Mouse (Mus musculus): ENCODE measurements around the gene Zfp654.

Gene Zfp654

DNA sequence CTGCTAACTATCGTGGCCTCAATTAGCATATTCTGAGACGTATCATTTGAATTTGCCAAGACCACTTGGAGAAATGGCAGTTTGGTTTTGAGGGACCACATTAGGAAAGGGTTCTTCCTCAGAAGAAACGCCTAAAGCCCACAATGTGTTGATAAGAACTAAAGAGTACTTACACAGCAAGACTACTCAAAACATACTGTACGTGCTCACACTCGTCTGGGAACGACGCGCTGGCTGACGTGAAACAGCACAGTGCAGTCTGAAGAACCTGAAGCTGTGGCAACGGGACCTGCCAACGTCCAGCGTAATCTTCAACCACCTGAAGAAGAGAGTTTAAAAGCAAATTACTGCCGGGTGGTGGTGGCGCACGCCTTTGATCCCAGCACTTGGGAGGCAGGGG lies 21.2 kb downstream of the Zfp654 start:
- TF ChIP-seq GATA4 (IDR thresholded peaks at IDR 0.05; ENCODE audit: insufficient replicate concordance, low read length): no peak

DNA sequence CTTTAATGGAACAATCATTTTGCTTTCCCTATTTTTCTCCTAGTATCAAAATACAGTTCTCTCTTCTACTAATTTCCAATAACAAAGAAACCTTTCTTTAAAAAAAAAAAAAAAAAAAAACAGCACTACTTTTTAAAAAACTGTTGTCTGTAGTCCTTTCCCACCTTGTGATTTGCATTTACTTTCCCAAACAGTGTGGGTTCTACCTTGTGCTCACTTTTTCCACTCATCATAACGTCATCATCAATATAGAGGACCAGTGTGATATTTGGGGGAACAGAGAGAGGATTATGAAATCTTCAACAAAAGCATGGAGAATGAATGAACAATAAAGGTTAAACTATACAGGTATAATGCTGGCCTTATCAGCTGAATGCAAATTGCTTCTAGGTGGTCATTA lies 27.0 kb downstream of the Zfp654 start:
- no peak for TF ChIP-seq GATA4 (IDR thresholded peaks at IDR 0.05; ENCODE audit: insufficient replicate concordance, low read length)

DNA sequence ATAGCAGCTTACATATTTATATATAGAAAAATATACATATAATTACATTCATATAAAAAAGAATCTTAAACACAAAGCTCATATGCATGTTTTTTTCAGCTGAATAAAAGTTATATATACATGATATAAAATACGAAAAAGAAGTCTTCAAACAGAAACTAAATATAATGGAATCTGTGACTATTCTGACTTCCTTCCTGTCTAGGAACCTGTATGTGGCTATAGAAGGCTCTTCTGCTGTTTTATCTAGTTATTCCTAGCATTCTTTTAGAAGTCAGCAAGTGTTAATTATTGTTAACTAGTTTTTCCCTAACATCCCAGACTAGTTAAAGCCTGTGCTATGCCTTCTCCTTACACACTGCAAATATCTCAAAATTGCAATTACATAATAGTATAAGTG lies 27.6 kb downstream of the Zfp654 start:
- no peak for TF ChIP-seq GATA4 (IDR thresholded peaks at IDR 0.05; ENCODE audit: insufficient replicate concordance, low read length)

DNA sequence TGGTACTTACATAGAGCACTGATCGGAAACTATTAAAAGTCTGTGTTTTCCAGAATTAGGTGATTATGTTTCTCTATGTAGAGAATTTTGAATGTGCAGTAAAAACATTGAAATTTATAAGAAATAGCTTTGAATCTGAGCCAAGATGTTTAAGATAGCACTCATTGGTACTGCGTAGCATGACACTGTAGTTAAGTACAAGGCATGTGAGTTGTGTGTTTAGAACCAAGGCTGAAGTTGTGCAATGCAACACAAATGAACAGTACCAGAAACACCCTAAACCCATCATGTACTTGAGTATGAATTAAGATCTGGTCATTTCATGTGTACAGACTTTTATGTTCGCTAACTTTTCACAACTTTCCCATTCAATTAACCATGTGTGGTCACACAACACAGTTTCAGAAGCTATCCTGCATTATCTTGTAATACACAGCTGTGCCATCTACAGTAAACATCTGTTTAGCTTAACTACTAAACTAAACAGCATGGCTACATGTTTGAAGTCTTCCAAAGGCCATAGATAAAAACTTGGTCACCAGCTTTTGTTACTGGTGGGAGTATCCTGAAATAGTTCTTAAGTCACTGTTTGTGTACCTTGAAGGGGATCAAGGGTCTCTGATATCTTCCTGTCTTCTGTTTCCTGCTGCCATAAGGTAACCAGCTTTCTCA lies 34.2 kb downstream of the Zfp654 start:
- no peak for TF ChIP-seq GATA4 (IDR thresholded peaks at IDR 0.05; ENCODE audit: insufficient replicate concordance, low read length)

DNA sequence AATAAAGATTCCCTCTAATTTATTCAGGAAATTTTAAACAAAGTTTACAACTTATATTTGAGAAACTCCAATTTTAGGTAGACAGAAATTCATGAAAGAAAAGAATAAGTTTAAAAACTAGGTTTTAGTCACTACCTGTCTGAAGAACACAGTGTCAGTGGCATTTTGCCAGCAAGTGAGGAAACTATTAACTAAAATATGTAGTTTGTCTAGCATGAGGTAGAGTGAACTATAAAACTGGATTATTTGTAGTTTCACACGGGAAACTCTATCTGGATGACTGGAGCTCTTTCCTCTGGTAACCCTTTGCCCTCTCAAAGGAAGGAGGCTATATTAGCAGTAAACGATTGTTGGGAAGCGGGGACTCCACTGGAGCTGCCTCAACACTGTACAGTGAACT lies 48.4 kb downstream of the Zfp654 start:
- TF ChIP-seq GATA4 (IDR thresholded peaks at IDR 0.05; ENCODE audit: insufficient replicate concordance, low read length): no peak

DNA sequence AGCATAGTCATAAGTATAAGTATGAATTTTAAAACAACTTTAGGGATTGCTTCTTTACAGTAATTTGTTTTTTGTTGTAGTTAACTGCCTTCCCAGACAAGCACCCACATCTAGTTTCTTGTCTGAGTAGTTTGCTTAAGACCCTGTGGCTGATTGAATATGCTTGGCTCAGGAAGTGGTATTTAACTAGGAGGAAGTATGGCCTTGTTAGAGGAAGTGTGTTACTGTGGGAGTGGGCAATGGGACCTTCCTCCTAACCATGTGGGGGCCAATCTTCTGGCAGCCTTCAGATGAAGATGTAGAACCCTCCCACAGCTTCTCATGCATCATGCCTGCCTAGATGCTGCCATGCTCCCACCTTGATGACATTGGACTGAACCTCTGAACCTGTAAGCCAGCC lies 49.8 kb downstream of the Zfp654 start:
- no peak for TF ChIP-seq GATA4 (IDR thresholded peaks at IDR 0.05; ENCODE audit: insufficient replicate concordance, low read length)

DNA sequence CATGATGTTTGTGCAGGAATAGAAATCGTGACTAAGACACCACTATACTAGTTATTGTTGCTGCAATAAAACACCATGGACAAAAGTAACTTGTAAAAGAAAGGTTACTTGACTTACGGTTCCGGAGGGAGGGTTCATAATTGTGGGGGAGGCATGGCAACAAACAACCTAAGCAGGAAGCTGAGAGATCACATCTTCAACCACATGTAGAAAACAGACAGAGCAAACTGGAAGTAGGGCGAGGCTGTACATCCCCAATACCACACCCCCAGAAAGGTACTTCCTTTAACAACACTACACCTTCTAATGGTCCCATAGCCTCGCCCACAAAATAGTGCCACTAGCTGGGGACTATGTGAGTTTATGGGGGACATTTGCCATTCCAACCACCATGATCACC lies 51.1 kb downstream of the Zfp654 start:
- no peak for TF ChIP-seq GATA4 (IDR thresholded peaks at IDR 0.05; ENCODE audit: insufficient replicate concordance, low read length)

DNA sequence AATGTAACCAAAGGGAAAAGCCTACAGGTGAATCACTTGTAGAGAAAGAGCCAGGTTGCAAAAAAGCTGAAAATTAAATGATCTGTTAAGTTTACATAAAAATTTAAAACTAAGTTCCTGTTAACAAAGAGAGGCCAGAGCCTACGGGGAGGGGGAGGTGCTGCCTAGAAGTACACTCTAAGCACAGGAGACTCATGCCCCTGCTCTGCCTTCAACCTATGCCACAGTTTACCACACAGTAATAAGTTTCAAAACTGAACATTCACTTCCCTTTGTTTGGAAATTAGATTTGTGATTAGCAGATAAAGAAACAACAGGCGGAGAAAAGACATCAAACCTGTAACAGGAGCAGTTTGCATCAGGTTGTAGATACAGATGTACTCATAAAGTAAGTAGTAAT lies 56.6 kb downstream of the Zfp654 start:
- TF ChIP-seq GATA4 (IDR thresholded peaks at IDR 0.05; ENCODE audit: insufficient replicate concordance, low read length): no peak

DNA sequence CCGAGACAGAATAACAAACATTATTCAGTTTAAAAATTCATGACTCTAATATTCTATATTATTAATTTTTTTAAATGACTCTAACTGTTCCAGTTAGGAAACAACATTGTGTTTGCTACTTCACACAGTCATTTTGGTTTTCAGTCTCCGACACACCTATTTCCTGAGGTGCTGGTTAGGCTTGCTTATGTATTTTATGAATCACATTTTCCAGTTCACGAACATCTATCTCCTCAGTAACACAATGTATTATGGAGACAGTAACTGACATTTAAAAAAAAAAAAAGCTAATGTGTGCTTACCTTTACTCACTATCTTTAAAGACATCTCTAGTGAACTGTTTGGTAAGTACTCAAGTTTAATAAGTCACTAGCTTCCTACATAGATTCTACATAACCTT lies 61.7 kb downstream of the Zfp654 start:
- no peak for TF ChIP-seq GATA4 (IDR thresholded peaks at IDR 0.05; ENCODE audit: insufficient replicate concordance, low read length)

DNA sequence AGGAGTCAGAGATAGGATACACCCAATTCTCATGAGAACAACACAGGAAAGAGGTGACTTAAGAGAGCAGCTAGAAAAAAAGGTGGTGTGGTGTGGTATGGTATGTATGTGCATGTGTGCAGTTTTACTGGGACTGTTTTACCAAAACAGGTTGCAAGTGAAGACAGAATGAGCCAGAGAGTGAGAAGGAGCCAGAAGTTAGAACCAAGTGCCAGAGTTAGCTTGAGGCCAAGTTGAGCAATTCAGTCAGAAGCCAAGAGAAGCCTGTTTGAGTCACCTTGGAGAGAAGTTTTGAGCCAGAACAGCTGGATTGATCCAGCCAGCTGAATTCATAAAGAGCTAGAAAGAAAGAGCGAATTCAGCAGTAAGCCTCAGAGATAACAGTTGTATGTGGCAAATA lies 75.9 kb downstream of the Zfp654 start:
- TF ChIP-seq GATA4 (IDR thresholded peaks at IDR 0.05; ENCODE audit: insufficient replicate concordance, low read length): no peak

DNA sequence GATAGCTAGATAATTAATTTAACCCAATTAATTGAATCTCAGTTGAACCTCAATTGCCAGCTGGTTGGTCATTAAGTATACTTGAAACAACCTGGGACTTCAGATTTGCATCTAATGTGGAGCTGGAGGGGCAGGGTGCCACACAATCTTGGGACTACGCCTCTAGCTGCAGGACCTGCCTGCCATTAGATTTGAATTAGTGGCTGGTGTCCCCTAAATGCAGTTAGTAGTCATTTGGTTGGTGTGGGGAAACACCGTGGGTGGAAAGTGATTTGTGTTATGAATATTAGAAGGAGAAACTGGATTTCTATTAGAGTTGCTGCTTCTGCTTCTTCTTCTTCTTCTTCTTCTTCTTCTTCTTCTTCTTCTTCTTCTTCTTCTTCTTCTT lies 80.0 kb downstream of the Zfp654 start:
- no peak for TF ChIP-seq GATA4 (IDR thresholded peaks at IDR 0.05; ENCODE audit: insufficient replicate concordance, low read length)

DNA sequence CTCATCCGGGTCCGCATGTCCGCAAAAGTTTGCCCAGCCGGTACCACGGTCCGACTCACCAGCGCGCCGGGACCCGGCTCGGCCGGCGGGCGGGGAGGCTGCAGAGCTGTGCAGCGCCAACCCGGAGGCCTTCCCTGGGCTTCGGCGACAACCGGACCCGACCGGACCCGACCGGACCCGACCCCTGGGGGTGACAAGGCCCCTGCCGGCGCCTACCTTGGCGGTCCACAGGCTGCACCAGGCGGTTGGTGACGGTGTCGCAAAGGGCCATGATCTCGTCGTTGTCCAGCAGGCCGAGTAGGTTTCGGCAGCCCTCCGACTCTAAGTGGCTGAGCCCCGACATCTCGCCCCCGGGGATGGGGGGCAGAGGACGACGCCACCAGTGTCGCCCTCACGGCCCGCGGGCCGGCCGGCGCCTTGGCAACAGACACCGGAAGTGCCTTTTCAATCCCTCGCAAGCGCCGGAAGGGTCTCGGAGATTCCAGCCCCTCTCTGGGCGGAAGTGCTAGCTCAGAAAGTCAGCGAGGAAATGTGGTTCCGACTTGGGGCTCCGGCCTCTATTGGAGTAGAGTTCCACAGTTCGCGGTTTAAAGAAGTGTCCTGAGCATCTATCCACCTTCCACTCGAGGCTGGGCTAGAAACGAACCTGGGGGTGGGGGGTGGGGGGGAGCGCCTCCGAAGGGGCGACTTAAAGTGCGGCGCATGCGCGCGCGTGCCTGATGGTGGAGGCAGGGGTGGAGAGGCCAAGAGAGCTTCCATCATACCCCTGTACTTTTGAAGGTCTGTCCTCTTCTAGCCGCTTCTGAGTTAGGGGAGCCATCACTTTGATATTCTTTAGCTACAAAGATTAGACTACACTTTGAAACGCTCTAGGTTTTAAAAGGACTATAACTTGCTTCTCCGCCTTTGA lies 80.7 kb downstream of the Zfp654 start, which contains the start of gene 4930453N24Rik:
Gene 4930453N24Rik, minus strand, starts transcription at position 641 of the 910 bp plus-strand sequence.
- TF ChIP-seq GATA4 (IDR thresholded peaks at IDR 0.05; ENCODE audit: insufficient replicate concordance, low read length): peak; percentile 49; the same call in 1 of the 2 replicates

DNA sequence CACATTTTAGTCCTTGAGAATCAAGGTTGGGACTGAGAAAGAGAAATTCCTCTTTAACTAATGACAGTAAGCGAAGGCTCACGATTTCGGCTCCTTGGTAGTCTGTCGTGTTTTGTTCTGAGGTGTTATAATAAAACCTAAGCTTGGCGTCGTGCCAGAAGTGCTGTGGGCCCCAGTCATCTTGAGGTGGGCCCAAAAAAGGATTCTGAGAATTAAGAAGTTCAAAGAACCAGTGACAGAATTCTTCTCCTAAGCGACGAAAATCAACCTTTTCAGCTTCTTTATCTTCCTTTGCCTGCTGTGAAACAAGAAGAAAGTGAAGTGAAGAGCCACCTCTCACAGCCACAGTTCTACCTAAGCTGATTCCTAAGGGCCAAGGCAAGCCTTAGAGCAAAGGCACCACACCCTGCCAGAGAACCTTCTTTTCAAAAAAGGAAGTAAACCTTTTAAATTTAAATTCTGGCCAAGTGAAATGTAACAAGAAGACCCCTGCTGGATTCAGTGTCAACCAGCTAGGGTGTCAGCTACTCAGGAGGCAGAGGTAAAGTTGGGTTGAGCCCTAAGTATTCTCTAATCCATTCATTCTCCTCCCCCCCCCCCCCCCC lies 84.7 kb downstream of the Zfp654 start:
- no peak for TF ChIP-seq GATA4 (IDR thresholded peaks at IDR 0.05; ENCODE audit: insufficient replicate concordance, low read length)

DNA sequence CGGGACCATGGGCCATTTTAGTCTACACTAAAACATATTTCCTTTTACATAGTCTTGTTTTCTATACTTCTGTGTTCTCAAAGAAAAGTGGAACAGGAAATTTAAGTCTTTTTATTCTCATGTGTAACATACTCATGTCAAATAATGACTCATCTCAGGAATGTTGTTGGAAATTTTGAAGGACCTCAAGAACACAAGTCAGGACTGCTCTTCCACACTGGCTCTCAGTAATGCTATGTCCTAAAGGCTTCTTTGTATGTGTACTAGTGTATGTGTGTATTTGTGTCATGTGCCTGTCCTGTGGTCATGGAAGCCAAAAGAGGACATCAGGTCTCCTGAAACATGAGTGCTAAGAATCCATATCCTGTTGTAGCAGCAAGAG lies 92.2 kb downstream of the Zfp654 start:
- TF ChIP-seq GATA4 (IDR thresholded peaks at IDR 0.05; ENCODE audit: insufficient replicate concordance, low read length): no peak

DNA sequence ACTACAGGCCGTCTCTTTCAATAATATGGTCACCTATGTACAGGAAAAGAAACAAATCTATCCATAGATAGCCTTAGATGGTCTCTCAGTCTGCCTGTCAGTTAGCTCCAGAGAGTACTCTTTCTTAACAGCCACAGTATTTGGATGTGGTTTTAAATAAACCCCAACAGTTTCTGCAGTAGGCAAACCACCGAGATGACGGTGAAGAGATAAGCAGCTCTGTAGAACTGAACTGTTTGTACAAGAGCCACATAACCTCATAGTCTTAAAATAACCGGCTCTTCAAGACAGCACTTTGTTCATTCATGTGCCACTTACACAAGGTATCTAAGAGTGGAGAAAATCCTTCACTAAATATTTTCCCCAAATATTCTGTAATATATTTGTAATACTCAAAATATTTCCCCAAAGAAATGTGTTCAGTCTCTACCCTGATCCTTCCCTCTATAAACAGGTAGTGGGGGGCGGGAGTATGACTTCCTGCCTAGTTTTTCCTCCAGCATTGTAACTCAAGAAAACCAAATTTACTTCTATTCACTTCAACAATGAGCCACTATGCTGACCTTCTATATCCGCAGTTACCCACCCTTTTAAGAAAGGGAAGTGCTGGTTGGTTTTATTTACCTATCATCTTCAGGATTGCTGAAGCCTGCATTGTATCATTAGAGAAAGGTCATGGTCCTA lies 92.7 kb downstream of the Zfp654 start:
- TF ChIP-seq GATA4 (IDR thresholded peaks at IDR 0.05; ENCODE audit: insufficient replicate concordance, low read length): no peak
